Mouse (Mus musculus) c-Kit-negative CD71-positive TER-119-positive erythroid progenitor cells, embryonic 14.5 days (primary cell): ENCODE results near the gene Kcmf1.
"Not testable (repeated sequence)": the region's sequence is repeated elsewhere in the genome, so short reads cannot be mapped to it uniquely, and the experiment has no call there.

ENCODE experiments used
- DNase-seq: peaks from one replicate; pipeline ENCODE4 v3.0.0-alpha.2; 2013; ENCODE audit warnings: low read depth, low spot score

Gene Kcmf1

GRCm38 (mm10) chr6:72841986-72842502 lies 57.7 kb downstream of the Kcmf1 start:
- no peak for DNase-seq

DNA sequence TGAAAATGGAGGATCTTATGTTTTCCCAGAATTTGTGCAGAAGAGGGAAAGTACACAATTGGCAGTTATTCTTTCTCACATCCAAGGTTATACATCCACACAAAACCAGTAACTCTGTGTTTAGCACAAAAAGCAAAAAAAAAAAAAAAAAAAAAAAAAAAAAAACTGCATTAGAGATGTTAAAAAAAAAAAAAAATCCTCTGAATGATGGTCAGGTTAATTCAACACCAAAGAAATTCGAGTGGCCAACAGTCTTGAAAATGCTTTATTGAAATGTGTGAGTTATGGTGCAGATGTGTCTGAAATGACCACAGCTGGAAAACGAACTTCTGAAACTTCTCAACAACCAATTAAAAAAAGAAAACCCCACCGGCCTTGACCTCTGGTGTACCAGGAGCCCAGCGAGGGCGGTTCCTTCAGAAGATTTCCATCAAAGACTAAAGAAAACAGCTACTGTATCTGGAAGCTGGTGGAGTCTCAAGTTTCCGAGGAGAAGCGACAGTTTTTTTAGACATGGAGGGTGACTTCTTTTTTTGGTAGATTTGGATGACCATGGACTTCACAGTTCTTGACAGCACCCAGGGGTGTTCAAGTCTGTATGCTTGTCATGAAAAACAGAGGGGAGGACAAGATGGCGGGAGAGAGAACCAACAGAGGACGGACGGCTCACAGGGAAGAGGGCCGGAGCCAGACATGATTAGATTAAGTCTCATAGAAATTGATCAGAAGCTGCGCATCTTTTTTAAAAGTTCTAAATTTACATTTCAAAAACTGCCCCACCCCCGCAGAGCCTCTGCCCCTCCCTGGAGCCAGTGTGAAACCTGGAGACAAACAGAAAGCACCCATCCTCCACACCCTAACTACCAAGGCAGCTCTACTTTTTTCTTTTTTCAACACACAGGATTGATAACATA lies 58.7 kb downstream of the Kcmf1 start:
- no peak for DNase-seq

GRCm38 (mm10) chr6:72837756-72838155 lies 62.0 kb downstream of the Kcmf1 start:
- DNase-seq: no peak

- no peak for DNase-seq
Observed at GRCm38 (mm10) chr6:72834518-72834917, 65.3 kb downstream of the Kcmf1 start.

DNA sequence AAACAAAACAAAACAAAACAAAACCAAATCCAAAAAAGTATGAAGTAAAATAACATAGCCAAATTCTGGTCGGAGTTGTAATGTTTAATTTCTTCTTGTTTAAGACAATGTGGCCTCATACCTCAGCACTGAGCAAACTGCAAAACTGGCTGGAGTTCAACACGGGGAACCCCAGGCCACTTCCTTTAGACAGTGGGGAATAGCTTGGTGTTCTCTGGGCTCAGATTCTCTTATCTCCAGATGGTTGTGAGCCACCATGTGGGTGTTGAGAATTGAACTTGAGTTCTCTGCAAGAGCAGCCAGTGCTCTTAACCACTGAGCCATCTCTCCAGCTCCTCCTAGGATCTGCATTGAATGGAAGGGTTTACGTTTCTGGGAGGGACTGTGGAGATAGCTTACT lies 67.9 kb downstream of the Kcmf1 start:
- no peak for DNase-seq

DNA sequence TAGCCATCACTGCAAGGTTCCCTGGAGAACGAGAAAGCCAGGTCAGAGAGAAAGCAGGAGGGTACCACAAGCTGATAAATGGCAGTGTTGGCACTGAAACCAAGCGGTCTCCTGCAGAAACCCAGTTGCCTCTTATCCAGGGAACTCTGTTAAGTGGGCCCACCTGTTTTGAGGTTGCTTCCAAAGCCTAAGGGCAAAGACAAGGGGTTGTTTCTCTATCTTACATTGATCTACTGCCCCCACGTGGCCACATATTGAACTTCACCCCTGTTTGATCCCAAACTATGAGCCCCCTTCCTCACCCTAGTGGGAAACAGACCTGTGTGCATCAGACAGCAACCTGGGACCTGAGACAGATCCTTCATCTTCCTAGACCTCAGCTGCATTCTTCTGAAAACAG lies 68.5 kb downstream of the Kcmf1 start:
- no peak for DNase-seq

DNA sequence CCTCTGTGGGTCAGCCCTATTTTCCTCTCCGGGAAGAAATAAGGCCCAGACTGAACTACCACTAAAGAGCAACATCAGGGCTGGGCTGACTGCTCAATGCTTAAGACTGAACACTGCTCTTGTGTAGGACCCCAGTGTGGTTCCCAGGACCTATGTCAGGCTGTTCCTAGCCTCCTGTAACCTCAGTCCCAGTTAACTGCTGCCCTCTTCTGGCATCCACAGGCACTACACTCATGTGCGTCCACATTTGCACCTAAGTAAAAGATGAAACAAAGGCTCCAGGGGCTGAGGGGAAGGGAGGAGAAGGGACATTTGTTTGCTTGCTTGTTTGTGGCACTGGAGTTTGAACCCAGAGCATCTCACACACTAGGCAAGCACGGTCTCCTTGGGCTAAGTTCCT lies 70.9 kb downstream of the Kcmf1 start:
- DNase-seq: peak; percentile 9

DNA sequence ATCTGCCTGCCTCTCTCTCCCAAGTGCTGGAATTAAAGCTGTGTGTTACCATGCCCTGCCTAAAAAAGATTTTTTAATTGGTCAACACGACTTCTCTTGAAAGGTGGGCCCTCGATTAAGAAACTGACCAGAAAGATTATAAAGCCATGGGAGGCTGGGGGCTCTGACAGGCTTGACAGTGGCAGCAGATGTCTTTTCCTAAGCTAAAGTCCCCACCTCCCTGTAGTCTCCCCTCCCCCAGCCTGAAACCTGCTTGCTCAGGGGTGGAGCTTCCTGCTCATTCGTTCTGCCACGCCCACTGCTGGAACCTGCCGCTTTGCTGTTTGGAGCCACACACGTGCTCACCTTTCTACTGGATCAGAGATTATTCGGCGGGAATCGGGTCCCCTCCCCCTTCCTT lies 71.7 kb downstream of the Kcmf1 start:
- DNase-seq: not testable (repeated sequence)

DNA sequence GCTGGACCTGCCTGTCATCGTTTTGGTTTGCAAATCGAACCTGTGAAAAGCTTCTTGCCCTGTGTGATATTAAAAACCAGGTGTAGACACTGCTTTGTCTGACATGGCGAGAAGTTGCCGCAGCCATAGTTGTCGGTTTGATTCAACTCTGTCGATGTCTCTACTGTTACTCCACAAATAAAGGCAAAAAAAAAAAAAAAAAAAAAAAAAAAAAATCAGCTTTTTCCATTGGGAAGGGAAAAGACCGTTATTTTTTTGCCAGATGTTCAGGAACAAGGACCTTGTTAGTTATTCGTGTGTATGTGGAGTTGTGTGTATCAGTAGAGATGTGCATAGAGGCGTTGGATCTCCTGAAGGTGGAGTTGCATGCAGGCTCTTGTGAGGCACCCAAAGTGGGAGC lies 74.0 kb downstream of the Kcmf1 start:
- DNase-seq: no peak

DNA sequence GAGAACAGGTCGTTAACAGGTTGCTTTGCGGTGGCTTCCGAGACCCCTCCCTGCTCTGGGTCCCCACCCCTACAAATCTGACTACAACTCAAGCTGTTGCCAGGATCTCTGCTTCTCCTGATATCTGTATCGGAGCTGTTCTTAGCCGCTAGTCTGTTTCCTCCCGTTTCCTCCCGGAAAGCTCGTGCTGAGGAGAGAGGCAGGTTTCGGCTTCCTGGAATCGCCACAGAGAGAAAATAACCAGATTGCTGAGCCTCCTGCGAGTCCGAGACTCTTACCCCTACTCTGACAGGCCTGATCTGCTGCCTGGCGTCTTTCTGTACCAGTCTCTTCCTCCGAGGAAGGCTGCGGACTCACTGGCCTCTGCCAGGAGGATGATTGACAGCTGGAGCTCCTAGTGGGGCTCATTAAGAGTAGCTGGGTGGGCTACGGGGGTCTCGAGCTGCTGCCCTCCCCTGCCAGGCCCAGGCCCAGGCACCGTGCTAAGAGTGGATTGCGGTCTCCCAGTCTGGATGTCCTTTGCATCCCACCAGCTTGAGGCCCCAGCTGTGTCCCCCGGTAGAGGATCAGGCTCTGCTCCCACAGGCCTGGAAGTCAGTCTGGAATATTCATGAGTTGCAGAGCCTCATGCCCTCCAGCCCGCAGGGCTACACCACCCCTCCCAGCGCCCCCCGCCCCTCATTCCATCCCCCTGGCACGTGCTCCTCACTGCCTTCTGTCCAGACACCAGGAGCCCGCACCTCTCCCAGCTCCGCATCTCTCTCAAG lies 74.6 kb downstream of the Kcmf1 start:
- no peak for DNase-seq

GRCm38 (mm10) chr6:72813456-72813855 lies 86.3 kb downstream of the Kcmf1 start:
- no peak for DNase-seq

GRCm38 (mm10) chr6:72810248-72810647 lies 89.5 kb downstream of the Kcmf1 start:
- DNase-seq: no peak

DNA sequence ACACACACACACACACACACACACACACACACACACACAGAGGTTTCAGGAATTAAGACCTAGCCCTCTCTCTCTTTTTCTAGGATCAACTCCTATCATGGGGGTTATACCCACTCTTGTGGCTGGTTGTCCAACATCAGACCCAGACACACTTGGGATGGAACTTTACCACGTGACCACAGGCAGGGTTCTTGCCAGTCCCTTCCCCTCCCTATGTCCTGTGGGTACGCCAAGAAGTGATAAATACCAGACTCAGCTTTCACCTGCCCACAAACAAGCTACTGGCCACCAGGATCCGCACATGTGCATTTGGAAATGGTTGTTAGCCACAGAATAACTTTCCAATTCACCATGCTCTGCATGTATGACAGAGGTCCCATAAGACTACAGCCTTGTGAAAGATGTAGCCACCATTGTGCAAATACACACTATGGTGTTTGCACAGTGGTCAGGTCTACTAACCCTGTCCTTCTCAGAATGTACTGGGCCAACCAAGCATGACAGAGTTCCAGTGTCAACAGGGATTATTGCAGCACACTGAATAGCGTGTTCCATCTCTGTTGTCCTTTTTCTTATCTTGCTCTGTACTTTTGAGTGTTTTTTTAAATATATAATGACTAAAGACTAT lies 90.1 kb downstream of the Kcmf1 start:
- no peak for DNase-seq

- no peak for DNase-seq
Observed at GRCm38 (mm10) chr6:72808342-72808741, 91.4 kb downstream of the Kcmf1 start.

GRCm38 (mm10) chr6:72803669-72804068 lies 96.1 kb downstream of the Kcmf1 start:
- no peak for DNase-seq

DNA sequence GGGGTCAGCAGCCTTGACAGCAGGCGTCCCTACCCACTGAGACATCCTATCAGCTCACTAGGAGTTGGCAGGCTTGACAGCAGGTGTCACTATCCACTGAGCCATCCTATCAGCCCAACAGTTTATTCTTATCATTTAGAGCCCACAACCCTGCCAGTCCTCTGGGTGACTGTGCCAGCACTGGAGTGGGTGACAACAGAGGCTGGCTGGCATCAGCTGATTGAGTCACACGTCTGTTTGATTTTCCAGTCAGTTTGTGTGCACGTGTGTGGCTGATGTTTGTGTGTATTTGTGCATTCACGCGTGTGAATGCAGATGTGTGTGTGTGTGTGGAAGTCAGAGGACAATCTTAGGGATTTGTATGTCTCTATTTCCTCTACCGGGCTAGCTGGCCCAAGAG lies 97.7 kb downstream of the Kcmf1 start:
- DNase-seq: no peak

DNA sequence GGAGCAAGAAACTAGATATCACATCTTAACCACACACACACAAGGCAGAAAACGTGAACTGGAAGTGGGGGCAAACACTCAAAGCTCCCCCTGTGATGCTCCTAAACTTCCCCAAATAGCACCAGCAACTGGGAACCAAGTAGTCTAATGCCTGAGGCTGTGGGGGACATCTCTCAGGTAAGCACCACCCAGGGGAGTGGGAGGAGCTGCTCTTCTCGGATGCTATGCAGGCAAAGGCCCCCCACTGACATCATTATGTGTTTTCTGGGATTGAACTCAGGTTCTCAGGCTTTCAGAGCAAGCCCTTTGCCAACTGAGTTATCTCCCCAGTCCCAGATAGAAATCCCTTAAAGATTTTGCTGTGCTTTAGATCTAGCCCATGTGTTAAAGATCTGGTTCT lies 99.1 kb downstream of the Kcmf1 start:
- no peak for DNase-seq

- DNase-seq: no peak
Observed at GRCm38 (mm10) chr6:72797763-72798162, 102.0 kb downstream of the Kcmf1 start.

GRCm38 (mm10) chr6:72795444-72795843 lies 104.3 kb downstream of the Kcmf1 start:
- DNase-seq: no peak

GRCm38 (mm10) chr6:72794870-72795269 lies 104.9 kb downstream of the Kcmf1 start:
- DNase-seq: no peak

- no peak for DNase-seq
Observed at GRCm38 (mm10) chr6:72792641-72793040, 107.1 kb downstream of the Kcmf1 start.
